Mouse (Mus musculus): ENCODE data around the gene Tm6sf2.
"Not testable (repeated sequence)": the region's sequence is repeated elsewhere in the genome, so short reads cannot be mapped to it uniquely, and the experiment has no call there.

Tm6sf2 gene

GRCm38 (mm10) chr8:70072441-70073069 lies at the start of gene Tm6sf2:
Gene Tm6sf2 (plus strand): TSS chr8:70072924.
- DNase-seq (ENCODE audit: low read depth), result peak; percentile 29

GRCm38 (mm10) chr8:70023596-70023995 lies 49.1 kb upstream of the Tm6sf2 start:
- no peak for DNase-seq (ENCODE audit: low read depth)

- no peak for DNase-seq (ENCODE audit: low read depth)
Observed at GRCm38 (mm10) chr8:70026151-70026550, 46.6 kb upstream of the Tm6sf2 start.

GRCm38 (mm10) chr8:70030255-70030654 lies 42.5 kb upstream of the Tm6sf2 start:
- DNase-seq (ENCODE audit: low read depth), result no peak

GRCm38 (mm10) chr8:70037994-70038393 lies 34.7 kb upstream of the Tm6sf2 start:
- DNase-seq (ENCODE audit: low read depth), result no peak

GRCm38 (mm10) chr8:70041885-70042546 lies 30.7 kb upstream of the Tm6sf2 start:
- no peak for DNase-seq (ENCODE audit: low read depth)

GRCm38 (mm10) chr8:70042583-70043455 lies 29.9 kb upstream of the Tm6sf2 start, which contains the start of the genes Mau2 and Sugp1:
Gene Mau2 (minus strand): TSS chr8:70042734.
Gene Sugp1 (plus strand): TSS chr8:70042813.
- DNase-seq (ENCODE audit: low read depth), result peak; percentile 95

- DNase-seq (ENCODE audit: low read depth), result no peak
Observed at GRCm38 (mm10) chr8:70043996-70044395, 28.7 kb upstream of the Tm6sf2 start.

GRCm38 (mm10) chr8:70049662-70050061 lies 23.1 kb upstream of the Tm6sf2 start:
- DNase-seq (ENCODE audit: low read depth), result no peak

GRCm38 (mm10) chr8:70050434-70050833 lies 22.3 kb upstream of the Tm6sf2 start:
- DNase-seq (ENCODE audit: low read depth), result not testable (repeated sequence)

GRCm38 (mm10) chr8:70057721-70058120 lies 15.0 kb upstream of the Tm6sf2 start:
- no peak for DNase-seq (ENCODE audit: low read depth)

GRCm38 (mm10) chr8:70071836-70072440 lies 786 bp upstream of the Tm6sf2 start:
- no peak for DNase-seq (ENCODE audit: low read depth)

- DNase-seq (ENCODE audit: low read depth), result no peak
Observed at GRCm38 (mm10) chr8:70073120-70073519, 396 bp downstream of the Tm6sf2 start.

- no peak for DNase-seq (ENCODE audit: low read depth)
Observed at GRCm38 (mm10) chr8:70073682-70074081, 958 bp downstream of the Tm6sf2 start.

GRCm38 (mm10) chr8:70081976-70082375 lies 9.3 kb downstream of the Tm6sf2 start:
- DNase-seq (ENCODE audit: low read depth), result no peak

- no peak for DNase-seq (ENCODE audit: low read depth)
Observed at GRCm38 (mm10) chr8:70083285-70083684, 10.6 kb downstream of the Tm6sf2 start, which contains the start of gene Hapln4. Gene Hapln4 (plus strand): TSS chr8:70083457.

GRCm38 (mm10) chr8:70084191-70085065 lies 11.7 kb downstream of the Tm6sf2 start:
- no peak for DNase-seq (ENCODE audit: low read depth)

GRCm38 (mm10) chr8:70086151-70086550 lies 13.4 kb downstream of the Tm6sf2 start:
- no peak for DNase-seq (ENCODE audit: low read depth)

GRCm38 (mm10) chr8:70087237-70087636 lies 14.5 kb downstream of the Tm6sf2 start:
- DNase-seq (ENCODE audit: low read depth), result no peak

- DNase-seq (ENCODE audit: low read depth), result no peak
Observed at GRCm38 (mm10) chr8:70087836-70088650, 15.3 kb downstream of the Tm6sf2 start.
